Mouse (Mus musculus) stomach, postnatal 0 days (tissue): ENCODE results near the gene Naa11.

Experiments
- CTCF ChIP-seq: IDR thresholded peaks from 2 replicates; pipeline ENCODE4 v1.5.1; 2016; ENCODE audit warnings: antibody characterized with exemption, low read depth, mild to moderate bottlenecking, moderate library complexity
- EP300 ChIP-seq: optimal IDR thresholded peaks from 2 replicates; pipeline ENCODE3; 2016; ENCODE audit warnings: antibody characterized with exemption

- TF ChIP-seq EP300 (no peak), CTCF (no peak)
Measured at GRCm38 (mm10) chr5:97355152-97355551, 37.0 kb downstream of the Naa11 start.
